Mouse (Mus musculus): ENCODE data around the gene Akr1d1.

Gene Akr1d1

GRCm38 (mm10) chr6:37617431-37618011 is 87.5 kb downstream of the Akr1d1 start:
- DNase-seq (ENCODE audit: low read depth, low spot score), result peak; percentile 59
